Mouse (Mus musculus): ENCODE data around the gene Gpr153. TPM values are rescaled to one million over a fixed set of nuclear protein-coding genes. Genes with fewer than 3 reads are reported as not detected.

The Gpr153 gene
- polyA plus RNA-seq, 1 experiment from 2014 or later: 11.1 TPM

- ATAC-seq (no peak), DNase-seq (ENCODE audit: low spot score) (no peak)
- no peak overlapping the region for H3K4me2 ChIP-seq (replicated peaks; ENCODE audit: low read depth, low read length)
- no peak overlapping the region for H3K27ac ChIP-seq (ENCODE audit: low read length)
- no peaks in the 10 kb centered on the region for H3K27me3 ChIP-seq (replicated peaks; ENCODE audit: insufficient read depth, low read length)
- WGBS: 87% methylated on average over 6 of the region's 6 CpGs
- no peaks in the 10 kb centered on the region for H3K4me1 ChIP-seq (ENCODE audit: insufficient read depth, low read depth, low read length)
- H3K36me3 ChIP-seq (ENCODE audit: insufficient read depth, low read length): no peaks in the 10 kb centered on the region; the same call in 1 of the 2 replicates
- H3K4me3 ChIP-seq (ENCODE audit: low read depth, low read length): no peak overlapping the region
- TF ChIP-seq CTCF (IDR thresholded peaks at IDR 0.05) (no peak), EP300 (IDR thresholded peaks at IDR 0.05) (no peak)
- no peaks in the 10 kb centered on the region for H3K9me3 ChIP-seq (ENCODE audit: low read length)
- no peak overlapping the region for H3K9ac ChIP-seq (replicated peaks; ENCODE audit: low read depth)
These were observed 23.4 kb upstream of the Gpr153 start for GRCm38 (mm10) chr4:152250615-152251014.

- ATAC-seq: peak; percentile 29; the same call in 1 of the 2 replicates
- Histone ChIP-seq H3K27ac (ENCODE audit: low read length) (no peak overlapping the region), H3K9ac (replicated peaks; ENCODE audit: low read depth) (no peak overlapping the region)
These were observed 20.8 kb upstream of the Gpr153 start for GRCm38 (mm10) chr4:152253183-152253759.

DNA sequence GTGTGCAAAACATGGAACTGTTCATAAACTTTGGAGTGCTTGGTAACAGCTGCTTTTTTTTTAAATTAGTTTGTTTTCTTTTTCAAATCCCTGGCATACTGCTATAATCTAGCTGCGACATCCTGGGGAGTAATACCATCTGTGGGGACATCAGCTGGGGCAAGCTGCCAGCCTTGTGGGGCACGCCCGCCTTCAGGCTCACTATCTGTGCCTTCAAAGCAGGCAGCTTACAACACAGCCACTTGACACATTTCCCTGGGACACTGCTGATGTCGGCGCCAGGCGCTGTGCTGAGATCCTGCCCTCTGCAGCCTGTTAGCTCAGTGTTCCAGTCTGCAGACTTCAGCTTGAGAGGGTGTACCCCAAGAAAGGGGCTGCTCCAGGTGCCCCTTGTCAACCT is 17.0 kb upstream of the Gpr153 start:
- no peaks in the 10 kb centered on the region for H3K9me3 ChIP-seq (ENCODE audit: low read length)
- ATAC-seq (peak; percentile 86), DNase-seq (ENCODE audit: low spot score) (peak; percentile 82)
- H3K27ac ChIP-seq (ENCODE audit: low read length): 0 out of 2 replicates have a peak overlapping the region, but pooled peaks have one; percentile 7
- TF ChIP-seq CTCF (IDR thresholded peaks at IDR 0.05) (peak; percentile 22), EP300 (IDR thresholded peaks at IDR 0.05) (peak; percentile 44; the same call in 1 of the 2 replicates)
- no peaks in the 10 kb centered on the region; the same call in 1 of the 2 replicates for H3K36me3 ChIP-seq (ENCODE audit: insufficient read depth, low read length)
- H3K4me3 ChIP-seq (ENCODE audit: low read depth, low read length): no peak overlapping the region
- no peak overlapping the region for H3K9ac ChIP-seq (replicated peaks; ENCODE audit: low read depth)
- no peak overlapping the region for H3K4me2 ChIP-seq (replicated peaks; ENCODE audit: low read depth, low read length)
- H3K4me1 ChIP-seq (ENCODE audit: insufficient read depth, low read depth, low read length): no peaks in the 10 kb centered on the region
- 32% methylated on average over 6 of the region's 6 CpGs for whole genome bisulfite sequencing
- no peaks in the 10 kb centered on the region for H3K27me3 ChIP-seq (replicated peaks; ENCODE audit: insufficient read depth, low read length)

More at GRCm38 (mm10) chr4:152253183-152253759, 20.8 kb upstream of the Gpr153 start:
- 64% methylated on average over 9 of the region's 9 CpGs for WGBS
- Histone ChIP-seq H3K9me3 (ENCODE audit: low read length) (no peaks in the 10 kb centered on the region), H3K27me3 (replicated peaks; ENCODE audit: insufficient read depth, low read length) (no peaks in the 10 kb centered on the region), H3K4me1 (ENCODE audit: insufficient read depth, low read depth, low read length) (no peaks in the 10 kb centered on the region), H3K4me2 (replicated peaks; ENCODE audit: low read depth, low read length) (no peak overlapping the region), H3K4me3 (ENCODE audit: low read depth, low read length) (no peak overlapping the region), H3K36me3 (ENCODE audit: insufficient read depth, low read length) (no peaks in the 10 kb centered on the region; the same call in 1 of the 2 replicates)
- TF ChIP-seq EP300 (IDR thresholded peaks at IDR 0.05): no peak
- DNase-seq (ENCODE audit: low spot score): no peak

GRCm38 (mm10) chr4:152260451-152260850 is 13.6 kb upstream of the Gpr153 start:
- peaks cover 4% of the 10 kb centered on the region; the same call in 1 of the 2 replicates for H3K4me1 ChIP-seq (ENCODE audit: insufficient read depth, low read depth, low read length)
- peak; percentile 16; the same call in 1 of the 2 replicates for ATAC-seq
- H3K9me3 ChIP-seq (ENCODE audit: low read length): no peaks in the 10 kb centered on the region
- H3K4me2 ChIP-seq (replicated peaks; ENCODE audit: low read depth, low read length): no peak overlapping the region
- DNase-seq (ENCODE audit: low spot score): peak; percentile 30
- no peaks in the 10 kb centered on the region for H3K36me3 ChIP-seq (ENCODE audit: insufficient read depth, low read length)
- TF ChIP-seq EP300 (IDR thresholded peaks at IDR 0.05) (no peak), CTCF (IDR thresholded peaks at IDR 0.05) (no peak)
- H3K9ac ChIP-seq (replicated peaks; ENCODE audit: low read depth): no peak overlapping the region
- WGBS: 89% methylated on average over 8 of the region's 8 CpGs
- H3K27me3 ChIP-seq (replicated peaks; ENCODE audit: insufficient read depth, low read length): no peaks in the 10 kb centered on the region
- H3K4me3 ChIP-seq (ENCODE audit: low read depth, low read length): no peak overlapping the region
- no peak overlapping the region for H3K27ac ChIP-seq (ENCODE audit: low read length)

DNA sequence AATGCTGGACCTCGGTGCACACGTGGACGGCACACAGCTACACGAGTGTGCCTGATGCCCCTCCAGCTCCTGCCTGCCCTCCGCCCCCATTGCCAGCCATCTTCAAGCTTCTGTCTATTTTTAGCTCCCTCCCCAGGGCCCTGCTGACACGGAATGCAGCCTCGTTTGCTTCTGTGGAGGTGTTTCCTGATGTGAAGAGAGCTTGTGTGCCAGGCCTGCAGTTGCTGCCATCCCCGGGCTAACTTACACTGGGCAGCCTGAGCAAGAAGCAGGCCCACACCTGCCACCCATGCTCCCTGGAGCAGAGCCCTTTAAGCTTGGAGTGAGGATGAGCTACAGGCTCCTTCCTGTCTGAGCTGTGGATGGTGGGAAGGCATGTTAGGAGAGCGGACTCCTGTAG is 11.8 kb upstream of the Gpr153 start:
- no peaks in the 10 kb centered on the region for H3K36me3 ChIP-seq (ENCODE audit: insufficient read depth, low read length)
- ATAC-seq: no peak
- 52% methylated on average over 9 of the region's 9 CpGs for WGBS
- no peaks in the 10 kb centered on the region for H3K9me3 ChIP-seq (ENCODE audit: low read length)
- H3K9ac ChIP-seq (replicated peaks; ENCODE audit: low read depth): no peak overlapping the region
- peaks cover 4% of the 10 kb centered on the region; the same call in 1 of the 2 replicates for H3K4me1 ChIP-seq (ENCODE audit: insufficient read depth, low read depth, low read length)
- TF ChIP-seq CTCF (IDR thresholded peaks at IDR 0.05): no peak
- no peak for TF ChIP-seq EP300 (IDR thresholded peaks at IDR 0.05)
- H3K27me3 ChIP-seq (replicated peaks; ENCODE audit: insufficient read depth, low read length): no peaks in the 10 kb centered on the region
- no peak overlapping the region for H3K4me2 ChIP-seq (replicated peaks; ENCODE audit: low read depth, low read length)
- no peak for DNase-seq (ENCODE audit: low spot score)
- H3K4me3 ChIP-seq (ENCODE audit: low read depth, low read length): no peak overlapping the region
- no peak overlapping the region for H3K27ac ChIP-seq (ENCODE audit: low read length)

GRCm38 (mm10) chr4:152263089-152263488 is 10.9 kb upstream of the Gpr153 start:
- DNase-seq (ENCODE audit: low spot score): no peak
- H3K27me3 ChIP-seq (replicated peaks; ENCODE audit: insufficient read depth, low read length): no peaks in the 10 kb centered on the region
- WGBS: 56% methylated on average over 9 of the region's 9 CpGs
- H3K9me3 ChIP-seq (ENCODE audit: low read length): no peaks in the 10 kb centered on the region
- no peaks in the 10 kb centered on the region for H3K36me3 ChIP-seq (ENCODE audit: insufficient read depth, low read length)
- H3K27ac ChIP-seq (ENCODE audit: low read length): no peak overlapping the region
- no peak overlapping the region for H3K4me3 ChIP-seq (ENCODE audit: low read depth, low read length)
- no peak overlapping the region for H3K4me2 ChIP-seq (replicated peaks; ENCODE audit: low read depth, low read length)
- ATAC-seq: no peak
- no peak overlapping the region for H3K9ac ChIP-seq (replicated peaks; ENCODE audit: low read depth)
- TF ChIP-seq CTCF (IDR thresholded peaks at IDR 0.05) (no peak), EP300 (IDR thresholded peaks at IDR 0.05) (no peak)
- peaks cover 4% of the 10 kb centered on the region; the same call in 1 of the 2 replicates for H3K4me1 ChIP-seq (ENCODE audit: insufficient read depth, low read depth, low read length)

Measured in lung, postnatal 0 days (tissue).